Mouse (Mus musculus): ENCODE data around the gene Arhgef18. TPM values are rescaled to one million over a fixed set of nuclear protein-coding genes. Genes with fewer than 3 reads are reported as not detected.

Arhgef18 gene
- polyA plus RNA-seq, 1 experiment: 0.56 TPM

- Histone ChIP-seq H3K27me3 (ENCODE audit: control insufficient read depth) (no peaks in the 10 kb centered on the region; the same call in 1 of the 2 replicates), H3K4me1 (ENCODE audit: control insufficient read depth) (peaks cover 42% of the 10 kb centered on the region), H3K4me3 (replicated peaks) (peak overlapping the region; percentile 89), H3K9me3 (ENCODE audit: control insufficient read depth, low read length) (peaks cover 10% of the 10 kb centered on the region), H3K36me3 (ENCODE audit: control insufficient read depth) (peaks cover 12% of the 10 kb centered on the region)
- TF ChIP-seq TAL1 (IDR thresholded peaks at IDR 0.05; ENCODE audit: low read length) (no peak), GATA1 (IDR thresholded peaks at IDR 0.05; ENCODE audit: low read length) (no peak)
These were observed 106.9 kb downstream of the Arhgef18 start for GRCm38 (mm10) chr8:3499751-3500150.

- TF ChIP-seq GATA1 (IDR thresholded peaks at IDR 0.05; ENCODE audit: low read length) (no peak), TAL1 (IDR thresholded peaks at IDR 0.05; ENCODE audit: low read length) (no peak)
- Histone ChIP-seq H3K4me3 (replicated peaks) (peak within 1 kb of the TSS; percentile 89), H3K36me3 (ENCODE audit: control insufficient read depth) (peaks cover 16% of the 10 kb centered on the region), H3K9me3 (ENCODE audit: control insufficient read depth, low read length) (peaks cover 10% of the 10 kb centered on the region), H3K4me1 (ENCODE audit: control insufficient read depth) (peaks cover 41% of the 10 kb centered on the region), H3K27me3 (ENCODE audit: control insufficient read depth) (no peaks in the 10 kb centered on the region; the same call in 1 of the 2 replicates)
These were observed 107.7 kb downstream of the Arhgef18 start, which contains the start of gene Mcoln1 for GRCm38 (mm10) chr8:3500235-3501090. Mcoln1 (plus strand) TSS chr8:3500457.

GRCm38 (mm10) chr8:3502217-3502616 lies 109.4 kb downstream of the Arhgef18 start:
- Histone ChIP-seq H3K4me3 (replicated peaks) (no peak overlapping the region), H3K27me3 (ENCODE audit: control insufficient read depth) (no peaks in the 10 kb centered on the region)

More at GRCm38 (mm10) chr8:3502217-3502616, 109.4 kb downstream of the Arhgef18 start:
- H3K36me3 ChIP-seq (ENCODE audit: control insufficient read depth): peaks cover 24% of the 10 kb centered on the region
- no peaks in the 10 kb centered on the region for H3K9me3 ChIP-seq (ENCODE audit: control insufficient read depth, low read length)
- peaks cover 35% of the 10 kb centered on the region for H3K4me1 ChIP-seq (ENCODE audit: control insufficient read depth)
- TF ChIP-seq GATA1 (IDR thresholded peaks at IDR 0.05; ENCODE audit: low read length): no peak
- TF ChIP-seq TAL1 (IDR thresholded peaks at IDR 0.05; ENCODE audit: low read length): no peak

Other genes starting within 250 kb of the Arhgef18 start
- gene Insr, start 113.4 kb upstream of the Arhgef18 start, polyA plus RNA-seq (2012): 0.05 and 0.16 TPM in 2 replicates
- not detected in 2 replicates for gene A430078G23Rik, start 39.6 kb upstream of the Arhgef18 start, polyA plus RNA-seq (2012)
- 0.06 TPM in 1 of 2 replicates, not detected in the other for gene Pex11g, start 74.7 kb downstream of the Arhgef18 start, polyA plus RNA-seq (2012)
- not detected in 2 replicates for gene Tex45, start 77.9 kb downstream of the Arhgef18 start, polyA plus RNA-seq (2012)
- 0.07 and 0.20 TPM in 2 replicates for gene Zfp358, start 100.1 kb downstream of the Arhgef18 start, polyA plus RNA-seq (2012)
- gene Mcoln1, start 107.5 kb downstream of the Arhgef18 start, polyA plus RNA-seq (2012): 10.0 and 15.4 TPM in 2 replicates
- gene Pnpla6, start 122.4 kb downstream of the Arhgef18 start, polyA plus RNA-seq (2012): 1.7 and 1.9 TPM in 2 replicates
- not detected in 2 replicates for gene C330021F23Rik, start 175.0 kb downstream of the Arhgef18 start, polyA plus RNA-seq (2012)
- gene Camsap3, start 194.3 kb downstream of the Arhgef18 start, polyA plus RNA-seq (2012): 0.37 and 0.54 TPM in 2 replicates
- gene Xab2, start 228.3 kb downstream of the Arhgef18 start, polyA plus RNA-seq (2012): 4.2 and 4.7 TPM in 2 replicates
- gene Pet100, start 228.5 kb downstream of the Arhgef18 start, polyA plus RNA-seq (2012): 12.7 and 17.8 TPM in 2 replicates
- gene Pcp2, start 232.5 kb downstream of the Arhgef18 start, polyA plus RNA-seq (2012): not detected in 2 replicates
- gene Stxbp2, start 237.9 kb downstream of the Arhgef18 start, polyA plus RNA-seq (2012): 13.3 and 17.2 TPM in 2 replicates

All from erythroblast, embryonic 14.5 days (primary cell).